Mouse (Mus musculus): ENCODE measurements around the gene Dusp15.

DNA sequence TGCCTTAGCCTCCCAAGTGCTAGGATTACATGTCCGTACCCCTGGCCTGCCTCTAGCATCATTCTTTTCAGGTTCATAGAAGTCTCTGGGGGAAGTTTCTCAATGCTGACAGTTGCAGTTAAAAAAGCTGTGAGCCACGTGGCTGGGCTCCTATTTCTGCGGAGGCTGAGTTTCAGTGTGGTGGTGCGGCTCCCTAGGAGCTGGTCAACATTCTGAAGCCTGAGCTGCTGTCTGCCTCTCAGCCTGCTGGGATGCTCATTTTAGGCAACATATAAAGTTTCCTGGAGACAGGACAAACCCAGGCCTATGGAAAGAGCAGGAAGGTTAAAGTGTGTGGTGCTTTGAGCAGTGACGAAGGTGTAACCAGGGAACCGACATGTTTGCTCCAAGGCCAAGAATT, 52.5 kb downstream of the Dusp15 start:
- no peak for TF ChIP-seq POLR2A (IDR thresholded peaks at IDR 0.05; ENCODE audit: insufficient read depth, low read length)
- TF ChIP-seq EP300 (IDR thresholded peaks at IDR 0.05; ENCODE audit: insufficient read depth, low read depth, low read length): no peak

Measured in ES-Bruce4 (cell line).